Mouse (Mus musculus): ENCODE results near the gene Entpd1.

Entpd1 gene

GRCm38 (mm10) chr19:40723516-40723915 lies 111.3 kb downstream of the Entpd1 start:
- no peak for DNase-seq (ENCODE audit: low spot score in 2 of 2)

GRCm38 (mm10) chr19:40726148-40726547 lies 114.0 kb downstream of the Entpd1 start:
- no peak for DNase-seq (ENCODE audit: low spot score in 2 of 2)

GRCm38 (mm10) chr19:40726614-40727013 lies 114.4 kb downstream of the Entpd1 start:
- DNase-seq (ENCODE audit: low spot score in 2 of 2): no peak

DNA sequence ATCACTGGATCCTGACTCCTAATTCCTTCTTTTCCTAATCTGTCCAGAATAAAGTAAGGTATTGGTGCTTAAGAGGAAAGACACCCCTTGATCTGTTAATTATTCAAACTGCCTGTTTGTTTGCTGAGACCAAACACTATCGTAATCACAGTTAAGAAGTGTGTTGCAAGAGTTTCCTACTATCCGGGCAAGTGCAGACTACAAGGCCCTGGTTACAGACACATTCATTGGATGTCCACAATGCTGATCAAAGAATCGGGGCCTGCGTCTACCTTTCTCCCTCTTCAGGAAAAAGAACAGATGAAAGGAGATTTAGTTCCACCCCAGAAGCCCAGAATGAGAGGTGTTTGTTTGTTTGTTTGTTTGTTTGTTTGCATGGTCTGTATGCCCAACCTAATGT lies 116.0 kb downstream of the Entpd1 start:
- no peak for DNase-seq (ENCODE audit: low spot score in 2 of 2)

DNA sequence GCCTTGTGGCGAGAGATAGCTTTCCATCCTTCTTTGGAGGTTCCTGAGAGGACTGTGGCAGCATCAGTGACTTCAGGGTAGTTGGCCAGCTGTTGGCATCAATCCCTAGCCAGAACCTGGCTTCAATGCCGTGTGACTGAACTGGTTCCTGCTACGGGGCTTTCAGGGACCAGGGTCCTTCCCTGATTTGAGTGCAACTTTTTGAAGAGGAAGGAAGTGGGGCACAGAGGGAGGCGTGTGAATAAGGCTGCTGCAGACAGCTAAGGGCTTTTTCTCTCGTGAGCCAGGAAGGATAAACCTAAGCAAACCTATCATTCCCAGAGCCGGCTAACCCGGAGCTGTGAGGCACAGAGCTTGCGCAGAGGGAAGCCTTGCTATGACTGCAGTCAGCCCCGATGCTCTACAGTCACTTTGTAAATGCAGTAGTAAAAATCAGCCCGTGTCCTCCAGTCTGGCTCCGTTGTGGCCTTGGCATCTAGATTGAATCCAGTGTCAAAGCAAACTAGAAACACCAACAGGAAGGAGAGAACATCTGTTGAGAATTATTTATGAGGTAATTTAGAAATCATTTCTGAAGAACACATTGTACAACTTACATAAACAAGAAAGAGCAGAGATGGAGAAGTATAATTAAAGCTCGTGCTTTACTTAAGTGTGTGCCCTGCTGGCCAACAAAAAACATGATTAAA lies 116.7 kb downstream of the Entpd1 start:
- no peak for DNase-seq (ENCODE audit: low spot score in 2 of 2)

DNA sequence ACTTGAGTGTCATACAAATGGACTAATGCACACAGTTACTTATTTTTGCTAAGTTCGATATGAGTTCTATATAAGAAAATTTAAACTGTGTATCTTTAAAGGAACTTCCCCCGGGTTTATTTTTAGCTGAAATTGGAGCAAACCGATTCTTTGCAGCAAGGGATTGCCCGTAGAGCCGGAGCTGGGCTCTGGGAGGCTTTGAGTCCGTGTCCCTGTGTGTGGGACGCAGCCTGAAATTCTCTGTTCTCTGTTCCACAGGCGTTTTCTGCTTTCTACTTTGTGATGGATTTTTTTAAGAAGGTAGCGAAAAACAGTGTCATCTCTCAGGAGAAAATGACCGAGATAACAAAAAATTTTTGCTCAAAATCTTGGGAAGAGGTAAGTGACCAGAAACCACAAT lies 121.2 kb downstream of the Entpd1 start:
- DNase-seq (ENCODE audit: low spot score in 2 of 2): no peak

- no peak for DNase-seq (ENCODE audit: low spot score in 2 of 2)
Measured at GRCm38 (mm10) chr19:40733849-40734248, 121.7 kb downstream of the Entpd1 start.

- peak; percentile 28 to 78 for DNase-seq (ENCODE audit: low spot score in 2 of 2)
Measured at GRCm38 (mm10) chr19:40736680-40737512, 124.7 kb downstream of the Entpd1 start.

- no peak for DNase-seq (ENCODE audit: low spot score in 2 of 2)
Measured at GRCm38 (mm10) chr19:40737613-40738012, 125.4 kb downstream of the Entpd1 start.

GRCm38 (mm10) chr19:40738683-40739324 lies 126.6 kb downstream of the Entpd1 start:
- no peak for DNase-seq (ENCODE audit: low spot score in 2 of 2)

DNA sequence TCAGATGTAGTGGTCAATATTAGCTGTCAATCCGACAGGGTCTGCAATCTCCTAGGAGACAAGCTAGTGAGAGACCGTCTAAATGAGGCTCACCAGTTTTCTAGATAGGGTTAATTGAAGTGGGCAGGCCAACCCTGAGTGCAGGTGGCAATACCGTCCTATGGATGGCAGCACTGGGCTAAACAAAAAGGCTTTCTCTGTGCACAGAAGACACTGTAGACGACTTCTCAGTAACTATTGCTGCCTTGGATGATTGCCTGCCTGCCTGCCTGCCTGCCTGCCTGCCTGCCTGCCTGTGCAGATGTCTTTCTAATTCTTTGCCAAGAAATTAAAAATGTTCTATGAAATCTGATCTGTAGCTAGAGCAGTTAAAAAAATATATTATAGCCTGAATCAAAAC lies 134.4 kb downstream of the Entpd1 start:
- DNase-seq (ENCODE audit: low spot score in 2 of 2): no peak

- DNase-seq (ENCODE audit: low spot score in 2 of 2): no peak
Measured at GRCm38 (mm10) chr19:40748559-40748958, 136.4 kb downstream of the Entpd1 start, which contains the start of gene Cc2d2b. Gene Cc2d2b, plus strand, starts transcription at chr19:40748753.

GRCm38 (mm10) chr19:40754311-40754710 lies 142.1 kb downstream of the Entpd1 start:
- peak in 1 of 2 experiments; percentile 45 for DNase-seq (ENCODE audit: low spot score in 2 of 2)

DNA sequence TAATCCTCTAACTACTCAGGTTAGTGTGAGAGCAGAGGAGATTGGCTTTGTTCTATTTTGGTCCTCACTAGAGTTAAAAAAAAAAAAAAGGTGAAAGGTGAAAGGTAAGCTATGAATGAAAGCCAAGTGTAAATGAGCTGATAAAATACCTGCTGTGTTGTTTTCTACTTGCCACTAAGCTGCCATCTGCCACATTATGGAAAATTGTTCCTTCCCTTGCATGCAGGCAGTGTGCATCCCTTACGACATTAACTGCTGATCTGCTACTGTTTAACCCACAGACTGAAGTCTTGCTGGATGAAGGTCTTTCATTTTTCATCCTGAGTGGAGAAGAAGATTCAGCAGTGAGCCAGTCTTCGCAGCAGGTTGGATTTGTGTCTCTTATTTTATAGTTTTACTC lies 147.9 kb downstream of the Entpd1 start:
- DNase-seq (ENCODE audit: low spot score in 2 of 2): no peak

GRCm38 (mm10) chr19:40762023-40762759 lies 150.0 kb downstream of the Entpd1 start:
- no peak for DNase-seq (ENCODE audit: low spot score in 2 of 2)

DNA sequence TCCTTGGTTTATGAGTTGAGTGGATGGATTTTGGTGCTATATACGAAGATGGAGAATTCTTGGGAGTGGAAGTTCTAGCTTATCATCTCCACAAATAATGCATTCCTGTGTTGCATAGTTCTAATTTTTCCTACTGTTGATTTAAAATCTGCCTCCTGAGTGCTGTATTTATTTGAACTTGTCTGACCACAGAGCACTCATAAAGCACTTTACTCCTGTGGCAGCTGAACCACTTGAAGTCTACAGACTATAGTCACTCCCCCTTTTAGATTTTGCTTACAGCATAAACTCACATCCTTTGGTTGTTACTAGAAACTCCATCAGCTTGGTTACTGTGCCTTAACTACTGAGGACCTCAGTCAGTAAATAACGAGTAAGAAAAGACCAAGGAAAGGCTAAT lies 155.0 kb downstream of the Entpd1 start:
- DNase-seq (ENCODE audit: low spot score in 2 of 2): no peak

GRCm38 (mm10) chr19:40769341-40769770 lies 157.2 kb downstream of the Entpd1 start:
- no peak for DNase-seq (ENCODE audit: low spot score in 2 of 2)

- no peak for DNase-seq (ENCODE audit: low spot score in 2 of 2)
Measured at GRCm38 (mm10) chr19:40788004-40788714, 176.0 kb downstream of the Entpd1 start.

DNA sequence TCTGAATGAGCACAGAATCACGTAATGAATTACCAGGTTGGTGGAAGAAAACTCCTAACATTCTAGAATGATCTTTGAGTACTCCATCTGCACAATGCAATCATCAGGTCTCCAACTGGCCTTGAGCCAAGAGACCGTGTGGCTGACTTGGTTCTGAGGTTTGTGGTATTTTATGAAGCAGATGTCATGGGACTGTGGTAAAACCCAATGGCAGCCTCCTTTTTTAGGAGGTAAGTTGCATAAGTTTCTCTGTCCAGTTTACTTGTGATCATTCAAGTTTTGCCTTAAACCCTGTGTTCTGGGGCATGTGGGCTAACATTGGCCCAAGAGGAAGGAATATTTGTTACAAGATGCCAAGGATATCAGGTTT lies 176.5 kb downstream of the Entpd1 start:
- no peak for DNase-seq (ENCODE audit: low spot score in 2 of 2)

Measured in cerebellum, postnatal 4 days (tissue).